In genomic region chrX:103331125-103331858, GRCm38 (mm10) we compare ENCODE assay signal across 36 mouse cellular contexts. TPM values are rescaled to one million over a fixed set of nuclear protein-coding genes. Genes with fewer than 3 reads are reported as not detected.
"Had no signal": no experiment of that assay in that cellular context is flagged by ENCODE, and none has a peak within 500 bp of the region (broad histone marks: within the 10 kb centered on the region; RNA-seq: fewer than 3 reads in every experiment).

No protein-coding gene starts in this region.

- ATAC-seq: hindbrain, embryonic 16.5 days; inflammation-experienced regulatory T-cells, adult 6 months; liver, embryonic 12.5 days had no signal

- H3K4me2 ChIP-seq: heart, embryonic 11.5 days; heart, embryonic 13.5 days; heart, embryonic 15.5 days; hindbrain, embryonic 12.5 days; hindbrain, embryonic 14.5 days; kidney, embryonic 15.5 days; limb, embryonic 13.5 days; limb, embryonic 15.5 days; liver, embryonic 12.5 days had no signal

- H3K9ac ChIP-seq: heart, embryonic 13.5 days; heart, embryonic 15.5 days; hindbrain, embryonic 12.5 days; hindbrain, embryonic 14.5 days; kidney, embryonic 15.5 days; limb, embryonic 13.5 days; limb, embryonic 15.5 days; liver, embryonic 12.5 days had no signal

- H3K9me3 ChIP-seq: heart, embryonic 13.5 days; heart, embryonic 15.5 days; hindbrain, embryonic 10.5 days; hindbrain, embryonic 12.5 days; kidney, embryonic 15.5 days; limb, embryonic 13.5 days; limb, embryonic 15.5 days; liver, embryonic 12.5 days had no signal

- H3K36me3 ChIP-seq: heart, embryonic 13.5 days; heart, embryonic 15.5 days; hindbrain, embryonic 10.5 days; hindbrain, embryonic 12.5 days; kidney, embryonic 15.5 days; limb, embryonic 13.5 days; limb, embryonic 15.5 days; liver, embryonic 12.5 days had no signal

- DNase-seq: gastrocnemius, postnatal 14 days; gastrocnemius, postnatal 36 days; heart, adult 11 months; heart, adult 2 months; heart, postnatal 14 days; heart, postnatal 36 days; kidney, adult 11 months; kidney, adult 2 months; kidney, adult 9 months; kidney, postnatal 14 days; kidney, postnatal 36 days; left cerebral cortex, postnatal 4 days had no signal

- H3K4me1 ChIP-seq: heart, embryonic 13.5 days; heart, embryonic 15.5 days; hindbrain, embryonic 10.5 days; hindbrain, embryonic 12.5 days; kidney, embryonic 15.5 days; limb, embryonic 13.5 days; limb, embryonic 15.5 days; liver, embryonic 12.5 days had no signal

- H3K4me3 ChIP-seq: heart, adult 2 months; heart, embryonic 13.5 days; heart, embryonic 15.5 days; hindbrain, embryonic 10.5 days; hindbrain, embryonic 12.5 days; kidney, embryonic 15.5 days; layer of hippocampus, adult 2 months; limb, embryonic 13.5 days; limb, embryonic 15.5 days; liver, embryonic 12.5 days had no signal

- H3K27ac ChIP-seq: heart, adult 2 months; heart, embryonic 13.5 days; heart, embryonic 15.5 days; hindbrain, embryonic 10.5 days; hindbrain, embryonic 12.5 days; hindbrain, embryonic 14.5 days; kidney, embryonic 15.5 days; kidney, postnatal 0 days; layer of hippocampus, adult 2 months; limb, embryonic 13.5 days; limb, embryonic 15.5 days; liver, embryonic 12.5 days had no signal

RNA-seq across cellular contexts. Expression of gene Cdx4, which starts 10.1 kb away (rescaled TPM):
- total RNA-seq: gastrocnemius, adult 18-20 months; gastrocnemius, adult 8-10 months; gastrocnemius, postnatal 14 days; gastrocnemius, postnatal 36 days; heart, adult 2 months; heart, postnatal 14 days; heart, postnatal 36 days; layer of hippocampus, adult 2 months; layer of hippocampus, postnatal 10 days; layer of hippocampus, postnatal 25 days; left cerebral cortex, adult 8-10 months; left cerebral cortex, postnatal 10 days; left cerebral cortex, postnatal 25 days; left cerebral cortex, postnatal 4 days had no signal
- polyA plus RNA-seq: gonadal fat pad, adult 2 months; heart, adult 2 months; heart, embryonic 11.5 days; heart, embryonic 13.5 days; heart, embryonic 15.5 days; heart, postnatal 0 days; hindbrain, embryonic 10.5 days; hindbrain, embryonic 12.5 days; hindbrain, embryonic 14.5 days; hindbrain, embryonic 16.5 days; inflammation-experienced regulatory T-cells, adult 6 months; kidney, embryonic 15.5 days; kidney, postnatal 0 days; limb, embryonic 11.5 days; limb, embryonic 13.5 days; limb, embryonic 15.5 days; liver, embryonic 12.5 days had no signal
